Mouse (Mus musculus) cerebellum, adult 9-11 months (tissue): ENCODE data around the gene Rpa1.

ENCODE experiments used
- DNase-seq: peaks from one replicate; pipeline ENCODE4 v3.0.0; 2022

The Rpa1 gene

GRCm38 (mm10) chr11:75261730-75262129 is 86.4 kb downstream of the Rpa1 start:
- DNase-seq = no peak

GRCm38 (mm10) chr11:75261016-75261415 is 87.1 kb downstream of the Rpa1 start:
- DNase-seq = peak; percentile 61

- peak; percentile 76 for DNase-seq
Observed at GRCm38 (mm10) chr11:75259996-75260561, 88.0 kb downstream of the Rpa1 start.

DNA sequence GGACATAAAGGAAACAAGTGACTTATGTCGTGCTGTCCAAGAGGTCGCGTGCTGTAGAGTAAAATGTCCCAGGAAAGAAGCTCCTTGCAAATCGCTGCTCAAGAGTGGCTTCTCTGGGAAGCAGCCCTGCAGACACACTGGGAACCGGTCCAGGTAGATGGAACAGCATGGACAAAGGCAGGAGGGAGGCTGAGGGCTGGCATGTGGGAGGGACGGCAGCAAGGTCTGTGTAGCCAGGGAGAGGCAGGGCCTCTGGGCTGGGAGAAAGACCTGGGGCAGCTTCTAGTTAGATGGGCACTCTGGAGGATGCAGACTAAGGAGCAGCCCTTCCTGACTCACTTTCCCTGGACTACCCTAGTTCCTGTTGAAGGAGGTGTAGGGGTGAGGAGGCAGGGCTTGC is 88.7 kb downstream of the Rpa1 start:
- peak; percentile 91 for DNase-seq

DNA sequence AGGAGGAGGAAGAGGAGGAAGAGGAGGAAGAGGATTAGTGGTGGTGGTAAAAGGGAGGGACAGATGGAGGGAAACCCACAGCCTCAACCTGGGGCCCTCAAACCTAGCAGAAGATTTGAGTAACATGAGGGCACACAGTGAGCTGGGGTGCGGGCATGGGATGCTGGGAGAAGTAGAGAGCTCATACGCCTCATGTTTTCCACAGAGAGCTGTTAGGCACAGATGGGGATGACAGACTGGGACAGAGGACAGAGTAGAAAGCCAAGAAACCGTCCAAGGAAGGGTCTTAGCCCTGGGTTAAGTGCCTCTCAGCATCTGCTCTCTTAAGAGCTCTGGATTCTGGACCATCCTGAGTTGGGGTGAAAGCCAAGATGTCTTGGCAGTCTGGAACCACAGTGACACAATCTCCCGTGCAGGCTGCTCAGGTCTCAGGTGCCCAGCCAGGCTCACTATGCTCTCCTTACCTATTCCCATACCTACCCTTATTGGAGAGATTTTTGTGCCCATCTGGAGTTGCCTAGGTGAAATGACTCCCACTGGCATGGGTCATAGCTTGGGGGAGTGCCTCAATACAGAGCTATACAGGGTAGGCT is 91.0 kb downstream of the Rpa1 start:
- DNase-seq = peak; percentile 69

DNA sequence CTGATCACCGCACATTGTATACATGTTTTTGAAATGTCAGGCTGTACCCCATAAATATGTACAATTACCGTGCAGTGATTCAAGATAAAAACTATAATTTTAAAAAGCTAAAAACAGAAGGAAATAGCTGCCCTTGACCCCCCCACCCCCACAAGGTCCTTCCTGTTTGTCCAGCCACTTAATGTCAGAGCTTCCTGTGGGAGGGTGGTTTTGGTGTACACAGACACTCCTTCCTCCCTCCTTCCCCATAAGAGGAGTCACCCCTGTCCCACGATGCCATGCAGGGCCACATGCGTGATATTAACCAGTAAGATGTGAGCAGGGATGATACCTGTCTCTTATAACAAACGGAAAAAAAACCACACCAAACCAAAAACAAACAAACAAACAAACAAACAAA is 92.8 kb downstream of the Rpa1 start:
- DNase-seq = no peak

DNA sequence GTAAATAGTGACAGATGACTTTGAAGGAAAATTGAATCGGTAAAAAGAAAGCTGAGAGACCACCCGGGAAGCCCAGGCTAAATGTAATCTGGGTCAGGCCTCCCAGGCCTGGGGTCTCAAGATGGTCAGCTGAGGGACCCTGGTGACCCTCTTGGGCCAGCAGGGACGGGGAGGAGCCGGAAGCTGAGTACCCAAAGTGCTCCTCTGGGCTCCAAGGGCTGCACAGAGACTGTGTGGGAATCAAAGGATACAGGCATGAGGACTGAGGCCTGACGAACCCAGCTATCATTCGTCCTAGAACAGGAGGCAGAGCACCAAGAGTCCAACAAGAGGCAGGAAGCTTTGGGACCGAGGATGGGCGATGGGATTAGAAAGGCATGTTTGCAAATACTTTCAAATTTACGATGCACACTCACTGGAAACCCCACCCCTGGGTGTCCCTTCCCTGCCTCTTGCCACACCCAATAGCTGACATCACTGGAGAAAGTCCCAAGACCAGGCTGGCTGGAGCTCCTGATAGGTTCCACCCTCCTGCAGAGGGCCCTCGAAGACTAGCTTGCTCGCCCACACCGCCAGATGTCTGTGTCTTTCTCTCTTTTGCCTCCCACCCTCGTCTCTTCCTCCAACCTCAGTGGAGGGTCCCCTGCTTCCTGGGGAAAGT is 93.7 kb downstream of the Rpa1 start:
- DNase-seq = no peak

GRCm38 (mm10) chr11:75251557-75252070 is 96.5 kb downstream of the Rpa1 start:
- no peak for DNase-seq

- DNase-seq = no peak
Observed at GRCm38 (mm10) chr11:75251006-75251512, 97.1 kb downstream of the Rpa1 start.

- DNase-seq = no peak
Observed at GRCm38 (mm10) chr11:75249588-75249987, 98.5 kb downstream of the Rpa1 start.
